Mouse (Mus musculus): ENCODE results near the gene Mrpl23.
A peak's percentile ranks its signal among the peaks of the same experiment; 100 is the strongest.

The Mrpl23 gene

DNA sequence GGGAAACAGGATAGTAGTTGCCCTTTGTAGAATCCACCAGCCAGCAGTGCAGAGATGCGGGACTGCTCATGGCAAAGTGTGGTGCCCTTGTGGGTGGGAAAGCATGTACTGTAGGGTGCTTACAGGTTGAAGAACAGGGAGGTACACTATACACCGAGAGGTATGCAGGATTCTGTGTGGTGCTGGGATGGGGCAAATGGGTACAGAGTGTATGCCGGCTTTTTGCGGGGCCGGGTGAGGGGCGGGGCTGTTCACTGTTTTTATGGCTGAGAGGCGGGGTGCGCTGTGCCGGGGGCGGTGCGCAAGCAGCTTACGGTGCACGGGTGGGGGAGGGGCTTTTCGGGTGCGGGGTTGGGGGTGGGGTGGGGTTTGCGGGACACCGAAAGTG lies at the start of gene Mrpl23:
Gene Mrpl23 (plus strand): TSS at position 16 of the 388 bp plus-strand sequence.
- no peak for DNase-seq

DNA sequence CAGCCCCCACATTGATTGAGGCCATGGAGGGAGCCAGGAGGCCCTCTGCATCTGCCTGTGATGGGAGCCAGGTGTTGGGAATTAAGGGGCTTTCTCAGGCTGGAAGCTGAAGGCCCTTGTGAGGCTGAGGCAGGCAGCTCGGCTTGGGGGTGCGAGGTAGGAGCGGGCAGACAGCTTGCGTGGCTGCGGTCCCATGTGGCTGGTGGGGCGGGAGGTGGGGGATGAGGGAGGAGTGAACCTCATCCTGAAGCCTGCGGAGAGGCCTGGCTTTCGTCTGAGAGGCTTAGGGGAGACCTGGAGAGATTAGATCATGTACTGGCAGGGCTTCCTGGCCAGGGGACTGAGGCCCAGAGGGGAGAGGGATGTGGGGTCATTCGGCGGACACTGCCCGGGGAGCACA lies 49.4 kb upstream of the Mrpl23 start:
- DNase-seq, result no peak

DNA sequence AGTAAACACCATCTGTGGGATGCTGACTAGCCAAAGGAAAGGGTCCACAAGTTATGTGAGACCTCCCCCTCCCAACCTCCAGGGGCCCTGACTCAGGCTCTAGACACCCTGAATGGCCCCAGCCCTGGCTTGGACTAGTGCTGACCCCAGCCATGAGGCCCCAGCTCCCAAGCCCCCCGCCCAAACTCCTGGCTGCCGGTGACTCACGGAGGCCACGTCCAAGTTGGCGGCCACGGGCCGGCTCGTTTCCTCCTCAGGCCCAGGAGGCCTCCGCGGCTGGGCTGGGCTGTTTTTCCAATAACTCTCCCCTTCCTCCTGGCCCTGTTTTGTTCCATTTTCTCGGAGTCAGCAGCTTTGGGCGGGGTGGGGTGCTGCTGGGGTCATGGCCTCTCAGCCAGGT lies 47.7 kb upstream of the Mrpl23 start:
- no peak for DNase-seq

GRCm38 (mm10) chr7:142486751-142487162 lies 45.7 kb upstream of the Mrpl23 start:
- DNase-seq, result no peak

- DNase-seq, result peak; percentile 35
Observed at GRCm38 (mm10) chr7:142487341-142487859, 45.1 kb upstream of the Mrpl23 start.

- no peak for DNase-seq
Observed at GRCm38 (mm10) chr7:142488053-142488452, 44.4 kb upstream of the Mrpl23 start.

DNA sequence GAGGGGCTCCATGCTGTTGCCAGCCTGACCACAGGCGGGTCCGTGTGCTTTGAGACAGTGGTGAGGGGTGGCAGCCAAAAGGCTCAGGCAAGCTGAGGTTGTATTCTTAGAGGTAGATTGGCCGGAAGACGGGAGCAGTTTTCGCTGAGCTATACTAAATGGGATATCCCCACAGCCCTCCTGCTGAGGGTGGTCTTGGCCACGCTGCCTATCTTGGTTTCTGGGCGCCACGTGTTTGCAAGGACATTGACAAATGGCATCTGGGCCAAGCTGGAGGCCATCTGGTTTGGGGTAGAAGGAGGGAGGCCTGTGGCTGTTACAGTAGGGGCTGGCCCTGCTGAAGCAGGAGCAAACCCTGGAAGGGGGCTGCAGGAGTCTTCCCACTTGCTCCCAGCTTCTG lies 39.0 kb upstream of the Mrpl23 start:
- DNase-seq, result no peak

DNA sequence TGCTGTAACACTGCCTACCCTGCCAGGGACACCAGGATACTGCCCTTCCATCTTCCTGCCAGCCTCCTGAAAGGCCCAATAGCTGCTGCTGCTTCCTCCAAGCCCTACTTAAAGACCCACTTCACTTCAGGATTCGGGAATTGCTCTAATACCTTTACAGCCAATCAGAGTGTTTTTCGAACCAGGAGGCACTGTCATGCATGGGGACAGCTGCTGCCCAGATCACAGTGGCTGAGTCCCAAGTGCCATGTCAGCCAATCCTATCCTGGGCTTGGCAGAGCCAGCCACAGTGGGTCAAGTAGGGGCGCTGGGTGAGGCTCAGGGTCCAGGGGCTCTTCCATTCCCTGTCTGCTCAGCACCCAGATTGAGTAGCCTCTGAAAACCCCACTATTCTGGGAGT lies 36.3 kb upstream of the Mrpl23 start:
- no peak for DNase-seq

DNA sequence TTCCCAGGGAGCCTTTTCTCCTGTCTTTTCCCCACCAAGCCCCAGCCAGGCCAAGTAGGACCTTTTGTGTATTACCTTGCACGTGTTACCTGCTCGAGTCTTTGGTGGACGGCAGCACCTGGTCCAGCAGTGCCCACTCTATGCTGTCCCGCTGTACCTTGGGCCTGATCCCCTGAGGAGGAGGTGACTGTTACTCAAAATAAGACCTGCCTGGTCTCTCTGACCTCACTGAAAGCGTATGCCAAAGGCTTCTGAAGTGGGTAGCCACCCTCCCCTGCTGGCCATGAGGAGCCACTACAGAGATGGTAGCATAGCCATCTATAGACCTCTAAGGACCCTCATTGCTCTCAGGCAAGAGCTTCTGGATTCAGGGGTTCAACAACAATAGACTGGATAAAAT lies 35.7 kb upstream of the Mrpl23 start:
- no peak for DNase-seq

- DNase-seq, result no peak
Observed at GRCm38 (mm10) chr7:142497775-142498174, 34.7 kb upstream of the Mrpl23 start.

DNA sequence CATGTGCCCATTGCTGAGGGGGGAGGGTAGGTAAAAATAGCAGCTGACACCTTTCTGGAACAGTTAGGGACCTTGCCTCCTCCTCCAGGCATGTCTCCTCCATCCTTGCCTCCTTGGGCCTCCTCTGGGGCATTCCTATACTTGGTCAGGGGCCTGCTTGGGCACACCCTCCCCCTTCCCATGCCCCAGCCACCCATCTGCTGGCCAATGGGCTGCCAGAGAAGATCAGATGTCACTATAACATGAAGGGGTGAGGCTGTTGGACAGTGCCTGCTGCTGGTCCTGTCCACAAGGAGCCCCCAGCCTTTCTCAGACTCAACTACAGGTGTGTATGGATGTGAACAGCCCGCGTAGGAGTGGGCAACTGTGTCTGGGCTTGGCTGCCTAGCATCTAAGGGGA lies 33.9 kb upstream of the Mrpl23 start, which contains the start of gene Tnnt3:
Gene Tnnt3 (plus strand): TSS at position 262 of the 400 bp plus-strand sequence.
- no peak for DNase-seq

- DNase-seq, result no peak
Observed at GRCm38 (mm10) chr7:142499010-142499721, 33.3 kb upstream of the Mrpl23 start.

DNA sequence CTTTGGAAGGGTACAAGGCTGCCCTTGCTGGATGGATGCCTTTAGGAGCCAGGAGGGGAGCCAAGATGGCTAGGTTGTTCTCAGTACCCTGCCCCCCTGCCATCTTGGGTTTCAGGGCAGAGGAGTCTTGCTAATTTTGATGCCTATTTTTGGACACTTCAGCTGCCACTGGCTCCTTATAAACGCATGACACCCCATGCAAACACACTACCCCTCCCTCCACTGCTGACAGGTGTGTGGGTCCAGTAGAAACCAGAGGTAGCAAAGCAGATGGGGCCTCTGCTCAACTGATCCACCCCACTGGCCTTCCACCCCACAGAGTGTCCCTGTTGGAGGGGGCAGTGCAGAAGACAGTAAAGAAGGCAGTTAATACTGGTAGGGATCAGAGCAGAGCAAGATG lies 32.5 kb upstream of the Mrpl23 start:
- DNase-seq, result no peak

DNA sequence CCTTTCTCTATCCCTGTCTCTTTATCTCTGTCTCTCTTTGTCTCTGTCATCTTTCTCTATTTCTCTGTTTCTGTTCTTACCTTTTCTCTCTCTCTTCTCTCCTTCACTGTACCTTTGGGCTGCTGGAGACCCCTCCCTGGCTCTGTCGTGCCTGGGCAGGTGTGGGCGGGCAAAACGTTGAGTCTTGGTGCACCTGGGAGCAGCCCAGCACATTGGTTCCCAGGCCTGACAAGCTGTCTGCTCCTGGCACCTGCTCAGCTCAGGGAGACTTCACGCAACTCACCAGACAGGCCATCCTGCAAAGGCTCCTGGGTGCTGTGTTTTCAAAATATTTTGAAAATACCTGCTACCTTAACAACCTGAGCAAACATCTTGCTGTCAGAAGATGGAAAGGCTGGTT lies 29.3 kb upstream of the Mrpl23 start:
- DNase-seq, result no peak

DNA sequence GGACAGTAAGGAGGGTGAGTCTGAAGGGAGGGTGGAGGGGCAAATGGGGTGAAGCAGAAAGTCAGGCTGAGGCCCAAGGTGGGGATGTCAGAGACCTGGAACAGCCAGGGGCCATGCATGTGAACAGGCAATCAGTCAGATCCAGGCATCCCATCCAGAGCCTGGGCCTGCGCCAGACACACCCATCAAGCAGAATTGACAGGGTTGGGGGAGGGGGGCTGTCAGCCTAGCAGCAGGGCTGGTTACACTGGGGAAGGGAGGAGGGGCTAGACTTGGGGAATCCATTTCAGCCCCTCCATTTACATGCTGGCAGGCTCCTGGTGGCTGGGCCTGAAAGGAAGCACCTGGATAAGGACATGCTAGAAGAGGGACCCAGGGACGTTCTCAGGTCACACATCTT lies 26.5 kb upstream of the Mrpl23 start:
- no peak for DNase-seq

GRCm38 (mm10) chr7:142506501-142506900 lies 26.0 kb upstream of the Mrpl23 start:
- no peak for DNase-seq

DNA sequence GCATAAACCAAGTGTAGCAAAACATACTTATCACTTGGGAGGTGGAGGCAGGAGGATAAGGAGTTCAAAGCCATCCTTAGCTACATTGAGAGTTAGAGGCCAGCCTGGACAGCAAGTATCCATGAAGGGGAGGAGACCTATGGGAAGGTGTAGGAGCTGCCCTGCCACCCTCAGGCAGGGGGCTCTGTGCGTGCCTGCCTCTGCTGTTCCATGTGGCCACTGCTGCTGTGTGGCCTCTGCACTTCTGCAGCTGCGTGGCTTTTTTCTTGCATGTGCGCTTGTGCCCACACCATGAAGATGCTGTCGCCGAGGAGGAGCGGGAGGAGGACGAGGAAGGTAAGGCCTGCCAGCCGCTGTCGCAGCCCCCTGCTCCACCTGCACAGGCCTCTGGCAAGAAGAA lies 25.0 kb upstream of the Mrpl23 start:
- DNase-seq, result no peak

DNA sequence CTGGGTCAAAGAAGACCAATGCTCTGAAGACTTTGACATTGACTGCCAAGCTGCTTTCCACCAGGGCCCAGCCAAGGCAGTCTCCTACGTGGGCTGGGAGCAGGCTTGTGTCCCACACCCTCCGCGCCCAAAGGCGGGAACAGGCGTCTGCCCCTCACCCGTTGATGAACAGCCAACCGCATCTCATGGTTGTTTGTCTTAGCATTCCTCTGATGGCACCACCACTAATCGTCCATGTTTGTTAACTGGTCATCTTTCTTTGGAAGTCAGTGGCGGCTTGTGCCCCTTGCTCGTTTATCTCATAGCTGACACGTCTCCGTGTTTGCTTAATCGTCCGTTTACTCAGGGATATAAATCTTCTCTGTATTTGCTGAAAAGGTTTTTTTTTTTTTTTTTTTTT lies 23.0 kb upstream of the Mrpl23 start:
- no peak for DNase-seq

DNA sequence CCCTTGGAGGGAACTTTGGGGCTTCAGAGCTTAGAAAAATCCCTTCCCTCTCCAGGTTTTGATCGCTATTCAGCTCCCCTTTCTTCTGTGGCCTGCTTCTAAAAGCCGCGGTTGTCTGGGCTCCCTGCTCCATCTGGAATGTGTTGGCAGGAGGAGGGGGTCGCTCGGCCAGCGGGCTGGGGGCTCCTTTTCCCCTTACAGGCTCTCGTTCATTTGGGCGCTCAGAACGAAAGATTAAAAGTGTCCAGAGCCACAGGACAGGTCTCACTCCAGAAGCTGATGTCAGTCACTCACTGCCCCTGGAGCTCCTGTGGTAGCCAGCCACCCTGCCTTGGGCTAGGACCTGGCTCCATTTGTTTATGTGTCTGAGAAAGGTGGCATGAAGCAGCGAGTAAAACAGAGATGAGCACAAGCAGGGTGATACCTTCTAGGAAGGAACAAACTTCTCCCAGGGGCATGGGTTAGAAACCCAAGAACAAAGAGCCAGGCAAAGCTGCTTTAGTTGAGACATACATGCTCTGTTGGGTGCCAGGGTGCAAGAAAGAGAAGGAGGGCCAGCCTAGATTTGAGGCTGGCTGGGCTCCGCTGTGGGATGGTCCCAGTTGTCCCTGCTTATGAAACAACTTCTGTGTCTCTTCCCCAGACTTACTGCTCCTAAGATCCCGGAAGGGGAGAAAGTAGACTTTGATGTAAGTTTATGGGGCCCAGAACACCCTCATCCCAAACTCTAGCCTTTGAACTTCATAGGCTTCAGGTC lies 22.3 kb upstream of the Mrpl23 start:
- no peak for DNase-seq

DNA sequence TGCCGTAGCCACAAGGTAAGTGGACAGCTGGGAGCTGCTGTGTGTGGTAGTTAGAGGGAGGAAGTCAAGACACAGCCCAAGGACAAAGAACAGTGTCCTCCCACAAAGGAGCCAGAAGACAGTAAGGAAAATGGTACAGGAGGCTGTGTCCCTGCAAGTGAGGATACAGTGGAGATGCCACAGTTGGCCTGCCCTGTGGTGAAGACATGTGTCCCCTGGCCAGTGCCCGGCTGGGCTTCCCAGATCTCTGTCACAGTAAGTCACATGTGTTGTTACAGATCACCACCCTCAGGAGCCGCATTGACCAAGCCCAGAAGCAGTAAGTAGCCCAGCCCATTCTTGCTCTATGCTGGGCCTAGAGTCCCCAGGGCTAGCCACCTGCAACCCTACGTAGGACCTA lies 18.4 kb upstream of the Mrpl23 start:
- no peak for DNase-seq

DNA sequence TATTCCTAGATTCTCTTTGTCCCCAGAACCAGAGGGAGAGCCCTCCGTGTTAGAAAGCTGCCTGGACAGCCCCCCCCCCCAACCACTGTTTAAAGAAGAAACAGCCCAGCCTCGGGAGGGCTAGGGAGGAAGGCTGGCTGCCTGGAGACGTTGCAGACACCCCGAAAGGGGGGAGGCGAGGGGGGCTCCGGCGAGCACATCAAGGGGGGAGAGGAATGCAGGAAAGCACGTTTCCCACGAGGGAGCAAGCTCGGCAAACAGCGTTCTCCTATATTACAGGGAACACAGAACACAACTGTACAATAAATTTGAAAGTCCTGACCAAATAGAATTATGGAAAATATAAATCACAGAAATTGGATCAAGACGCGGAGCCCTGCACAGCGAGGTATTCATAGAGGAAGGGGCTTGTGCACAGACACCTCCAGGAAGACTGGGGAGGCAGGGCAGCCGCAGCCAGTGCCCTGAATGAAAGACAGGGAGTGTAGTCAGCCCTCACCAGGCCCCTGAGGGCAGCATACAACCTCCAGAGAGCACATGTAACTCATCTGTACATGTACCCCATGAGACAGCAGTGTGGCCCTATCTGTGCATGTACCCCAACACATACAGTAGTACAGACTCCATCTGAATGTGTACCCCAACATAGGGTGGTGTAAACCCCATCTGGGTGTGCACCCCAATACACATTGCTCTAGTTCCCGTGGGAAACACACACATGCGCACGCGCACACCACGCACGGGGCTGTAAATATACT lies 16.1 kb upstream of the Mrpl23 start:
- no peak for DNase-seq

GRCm38 (mm10) chr7:142517531-142517930 lies 15.0 kb upstream of the Mrpl23 start:
- DNase-seq, result no peak

GRCm38 (mm10) chr7:142520331-142520730 lies 12.2 kb upstream of the Mrpl23 start:
- no peak for DNase-seq

- no peak for DNase-seq
Observed at GRCm38 (mm10) chr7:142522352-142522751, 10.1 kb upstream of the Mrpl23 start.
